8 mouse cellular contexts compared by ENCODE assay signal in genomic region chr2:180353338-180353737, GRCm38 (mm10). TPM values are rescaled to one million over a fixed set of nuclear protein-coding genes. Genes with fewer than 3 reads are reported as not detected.
A peak's percentile ranks its signal among the peaks of the same experiment; 100 is the strongest.
DNase-seq lines count a peak whose midpoint lies in the region; ATAC-seq and TF ChIP-seq lines count a peak whose summit lies in the region.

No protein-coding gene starts in this region.

- H3K36me3 ChIP-seq in forebrain, embryonic 15.5 days: no peaks in the 10 kb centered on the region
- no peaks in the 10 kb centered on the region for H3K36me3 ChIP-seq in kidney, embryonic 16.5 days (ENCODE audit: insufficient read depth, low read length)
- no peaks in the 10 kb centered on the region for H3K36me3 ChIP-seq in lung, postnatal 0 days (ENCODE audit: insufficient read depth, low read length)

- H3K4me1 ChIP-seq in forebrain, embryonic 15.5 days: no peaks in the 10 kb centered on the region
- H3K4me1 ChIP-seq in kidney, embryonic 16.5 days (ENCODE audit: insufficient read depth, low read length): no peaks in the 10 kb centered on the region
- no peaks in the 10 kb centered on the region for H3K4me1 ChIP-seq in lung, postnatal 0 days (ENCODE audit: insufficient read depth, low read depth, low read length)

- no peak overlapping the region for H3K4me2 ChIP-seq in forebrain, embryonic 15.5 days (replicated peaks)
- 0 out of 2 replicates have a peak overlapping the region, but pooled peaks have one; percentile 6 for H3K4me2 ChIP-seq in kidney, embryonic 16.5 days (replicated peaks; ENCODE audit: low read depth, low read length)
- no peak overlapping the region for H3K4me2 ChIP-seq in lung, postnatal 0 days (replicated peaks; ENCODE audit: low read depth, low read length)

- no peak overlapping the region for H3K9ac ChIP-seq in forebrain, embryonic 15.5 days (replicated peaks)
- no peak overlapping the region for H3K9ac ChIP-seq in kidney, embryonic 16.5 days (replicated peaks; ENCODE audit: low read length)
- no peak overlapping the region for H3K9ac ChIP-seq in lung, postnatal 0 days (replicated peaks; ENCODE audit: low read depth)

- 54% methylated on average over 20 of the region's 20 CpGs for WGBS in forebrain, embryonic 15.5 days
- WGBS in kidney, embryonic 16.5 days: 33% methylated on average over 10 of the region's 20 CpGs
- WGBS in lung, postnatal 0 days: 64% methylated on average over 13 of the region's 20 CpGs

- peak; percentile 56 for ATAC-seq in cerebellum, adult (ENCODE audit: insufficient number of reproducible peaks, low FRiP score, low TSS enrichment)
- peak; percentile 78 for ATAC-seq in forebrain, embryonic 15.5 days (replicated peaks)
- no peak for ATAC-seq in kidney, embryonic 16.5 days (ENCODE audit: low FRiP score, low TSS enrichment)
- peak; percentile 50 for ATAC-seq in lung, postnatal 0 days
- ATAC-seq in erythroid progenitor cell, adult 5-6 weeks (replicated peaks; ENCODE audit: low FRiP score, poor library complexity, severe bottlenecking): no peak

- TF ChIP-seq EP300 in lung, postnatal 0 days (IDR thresholded peaks at IDR 0.05): no peak

- peak; percentile 88 for TF ChIP-seq CTCF in lung, postnatal 0 days (IDR thresholded peaks at IDR 0.05)

- no peak overlapping the region for H3K4me3 ChIP-seq in forebrain, embryonic 15.5 days
- H3K4me3 ChIP-seq in kidney, embryonic 16.5 days (ENCODE audit: low read length): no peak overlapping the region
- no peak overlapping the region for H3K4me3 ChIP-seq in lung, postnatal 0 days (ENCODE audit: low read depth, low read length)

- H3K27ac ChIP-seq in forebrain, embryonic 15.5 days (replicated peaks): no peak overlapping the region
- H3K27ac ChIP-seq in kidney, embryonic 16.5 days (ENCODE audit: low read length): no peak overlapping the region
- H3K27ac ChIP-seq in lung, postnatal 0 days (ENCODE audit: low read length): no peak overlapping the region

- H3K9me3 ChIP-seq in forebrain, embryonic 15.5 days: no peaks in the 10 kb centered on the region
- no peaks in the 10 kb centered on the region for H3K9me3 ChIP-seq in kidney, embryonic 16.5 days (ENCODE audit: low read length)
- H3K9me3 ChIP-seq in lung, postnatal 0 days (ENCODE audit: low read length): no peaks in the 10 kb centered on the region

- peak; percentile 37 for DNase-seq in urinary bladder, postnatal 14 days (ENCODE audit: low spot score)
- DNase-seq in urinary bladder, postnatal 36 days (ENCODE audit: low spot score in 2 of 2): no peak
- DNase-seq in lung, postnatal 0 days (ENCODE audit: low spot score): peak; percentile 42
- peak; percentile 88 for DNase-seq in retina, postnatal 1 day

- H3K27me3 ChIP-seq in forebrain, embryonic 15.5 days: no peaks in the 10 kb centered on the region
- H3K27me3 ChIP-seq in kidney, embryonic 16.5 days (ENCODE audit: insufficient read depth, low read length): no peaks in the 10 kb centered on the region
- H3K27me3 ChIP-seq in lung, postnatal 0 days (replicated peaks; ENCODE audit: insufficient read depth, low read length): no peaks in the 10 kb centered on the region

RNA-seq across cellular contexts. Expression of gene Gata5, which starts 18.8 kb away (rescaled TPM):
- not detected in 2 replicates for polyA plus RNA-seq in forebrain, embryonic 15.5 days (2015; fragmentation: Nextera tagmentation; extraction: Ambion mirVana)
- 3.9 and 4.6 TPM in 2 replicates for polyA plus RNA-seq in kidney, embryonic 16.5 days (2015; fragmentation: Nextera tagmentation; extraction: Ambion mirVana)
- 10.4 and 11.4 TPM in 2 replicates for polyA plus RNA-seq in lung, postnatal 0 days (2015; fragmentation: Nextera tagmentation; extraction: Ambion mirVana)
- not detected in 2 replicates for total RNA-seq in erythroid progenitor cell, adult 5-6 weeks (2015; ENCODE audit: low replicate concordance)
- total RNA-seq in erythroid progenitor cell, adult 5-6 weeks (2017; ENCODE audit: low replicate concordance): not detected in 2 replicates

Comparison
In these comparisons a context has a peak if more than half of its experiments do, and no peak if none do; other contexts are left out.
1. DNase-seq: peak in urinary bladder, postnatal 14 days (single experiment), lung, postnatal 0 days (single experiment) and retina, postnatal 1 day (single experiment); none in urinary bladder, postnatal 36 days (0 of 2).
2. ATAC-seq: peak in cerebellum, adult (single experiment), forebrain, embryonic 15.5 days (single experiment) and lung, postnatal 0 days (single experiment); none in kidney, embryonic 16.5 days (single experiment) and erythroid progenitor cell, adult 5-6 weeks (single experiment).